Mouse (Mus musculus): ENCODE results near the gene Pdk4. TPM values are rescaled to one million over a fixed set of nuclear protein-coding genes. Genes with fewer than 3 reads are reported as not detected.
A peak's percentile ranks its signal among the peaks of the same experiment; 100 is the strongest.

Pdk4 gene
- total RNA-seq (2021), result 10 to 100 TPM in 1 of 2 experiments, 1 to 10 TPM in 1; 4.3 to 10.8 TPM

- peak; percentile 79 to 89 for DNase-seq (ENCODE audit: extremely low spot score in 1 of 2, low spot score in 2 of 2)
- intact Hi-C loops (cut with DNase I), result no loop called here
These were observed at the start of gene Pdk4 for GRCm38 (mm10) chr6:5495961-5496853. Gene Pdk4, minus strand, starts transcription at chr6:5496309.

GRCm38 (mm10) chr6:5537855-5538365, 41.8 kb upstream of the Pdk4 start:
- DNase-seq (ENCODE audit: extremely low spot score in 1 of 2, low spot score in 2 of 2), result no peak
- intact Hi-C loops (cut with DNase I), result no loop called here

- intact Hi-C loops (cut with DNase I), result no loop called here
- no peak for DNase-seq (ENCODE audit: extremely low spot score in 1 of 2, low spot score in 2 of 2)
These were observed 39.6 kb upstream of the Pdk4 start for GRCm38 (mm10) chr6:5535754-5536153.

GRCm38 (mm10) chr6:5517091-5517490, 21.0 kb upstream of the Pdk4 start:
- intact Hi-C loops (cut with DNase I), result no loop called here
- no peak for DNase-seq (ENCODE audit: extremely low spot score in 1 of 2, low spot score in 2 of 2)

- peak in 1 of 2 experiments; percentile 43 for DNase-seq (ENCODE audit: extremely low spot score in 1 of 2, low spot score in 2 of 2)
- intact Hi-C loops (cut with DNase I), result no loop called here
These were observed 13.6 kb upstream of the Pdk4 start for GRCm38 (mm10) chr6:5509757-5510156.

GRCm38 (mm10) chr6:5509303-5509702, 13.2 kb upstream of the Pdk4 start:
- intact Hi-C loops (cut with DNase I), result no loop called here
- no peak for DNase-seq (ENCODE audit: extremely low spot score in 1 of 2, low spot score in 2 of 2)

- DNase-seq (ENCODE audit: extremely low spot score in 1 of 2, low spot score in 2 of 2), result no peak
- intact Hi-C loops (cut with DNase I), result no loop called here
These were observed 11.7 kb upstream of the Pdk4 start for GRCm38 (mm10) chr6:5507821-5508220.

GRCm38 (mm10) chr6:5506271-5506670, 10.2 kb upstream of the Pdk4 start:
- no peak for DNase-seq (ENCODE audit: extremely low spot score in 1 of 2, low spot score in 2 of 2)
- intact Hi-C loops (cut with DNase I), result no loop called here

GRCm38 (mm10) chr6:5502810-5503209, 6.7 kb upstream of the Pdk4 start:
- intact Hi-C loops (cut with DNase I), result no loop called here
- no peak for DNase-seq (ENCODE audit: extremely low spot score in 1 of 2, low spot score in 2 of 2)

GRCm38 (mm10) chr6:5501551-5501950, 5.4 kb upstream of the Pdk4 start:
- no peak for DNase-seq (ENCODE audit: extremely low spot score in 1 of 2, low spot score in 2 of 2)
- intact Hi-C loops (cut with DNase I), result no loop called here

GRCm38 (mm10) chr6:5498740-5499139, 2.6 kb upstream of the Pdk4 start:
- DNase-seq (ENCODE audit: extremely low spot score in 1 of 2, low spot score in 2 of 2), result no peak
- intact Hi-C loops (cut with DNase I), result no loop called here

GRCm38 (mm10) chr6:5496854-5497235, 736 bp upstream of the Pdk4 start:
- intact Hi-C loops (cut with DNase I), result no loop called here

GRCm38 (mm10) chr6:5485028-5485427, 11.1 kb downstream of the Pdk4 start:
- intact Hi-C loops (cut with DNase I), result loop anchor here (5.0 kb wide), 1 partner anchor 73 kb away; no protein-coding TSS in a partner anchor
- DNase-seq (ENCODE audit: extremely low spot score in 1 of 2, low spot score in 2 of 2), result no peak

More at GRCm38 (mm10) chr6:5496854-5497235, 736 bp upstream of the Pdk4 start:
- DNase-seq (ENCODE audit: extremely low spot score in 1 of 2, low spot score in 2 of 2), result no peak

- DNase-seq (ENCODE audit: extremely low spot score in 1 of 2, low spot score in 2 of 2), result no peak
- intact Hi-C loops (cut with DNase I), result no loop called here
These were observed 13.8 kb downstream of the Pdk4 start for GRCm38 (mm10) chr6:5482270-5482783.

- intact Hi-C loops (cut with DNase I), result no loop called here
- no peak for DNase-seq (ENCODE audit: extremely low spot score in 1 of 2, low spot score in 2 of 2)
These were observed 15.0 kb downstream of the Pdk4 start for GRCm38 (mm10) chr6:5481066-5481465.

- intact Hi-C loops (cut with DNase I), result no loop called here
- no peak for DNase-seq (ENCODE audit: extremely low spot score in 1 of 2, low spot score in 2 of 2)
These were observed 22.1 kb downstream of the Pdk4 start for GRCm38 (mm10) chr6:5474021-5474420.

GRCm38 (mm10) chr6:5472692-5473091, 23.4 kb downstream of the Pdk4 start:
- intact Hi-C loops (cut with DNase I), result no loop called here
- no peak for DNase-seq (ENCODE audit: extremely low spot score in 1 of 2, low spot score in 2 of 2)

GRCm38 (mm10) chr6:5470480-5471318, 25.4 kb downstream of the Pdk4 start:
- peak in 1 of 2 experiments; percentile 7 for DNase-seq (ENCODE audit: extremely low spot score in 1 of 2, low spot score in 2 of 2)

GRCm38 (mm10) chr6:5455836-5456235, 40.3 kb downstream of the Pdk4 start:
- DNase-seq (ENCODE audit: extremely low spot score in 1 of 2, low spot score in 2 of 2), result no peak
- intact Hi-C loops (cut with DNase I), result no loop called here

More at GRCm38 (mm10) chr6:5470480-5471318, 25.4 kb downstream of the Pdk4 start:
- intact Hi-C loops (cut with DNase I), result no loop called here

All from left cerebral cortex, postnatal 10 days (tissue).